Mouse (Mus musculus): ENCODE results near the gene Cdv3. TPM values are rescaled to one million over a fixed set of nuclear protein-coding genes. Genes with fewer than 3 reads are reported as not detected.
"Not testable (repeated sequence)": the region's sequence is repeated elsewhere in the genome, so short reads cannot be mapped to it uniquely, and the experiment has no call there.

Gene Cdv3
- polyA plus RNA-seq, 1 experiment from 2014 or later = 80.9 TPM

- H3K4me2 ChIP-seq = peak overlapping the region; percentile 91
- no peaks in the 10 kb centered on the region for H3K27me3 ChIP-seq
- ATAC-seq (ENCODE audit: low FRiP score) = peak; percentile 41
- 3% methylated on average over 64 of the region's 94 CpGs for WGBS
- H3K4me1 ChIP-seq (replicated peaks) = peaks cover 29% of the 10 kb centered on the region
- H3K27ac ChIP-seq = peak overlapping the region; percentile 97
- H3K9me3 ChIP-seq = no peaks in the 10 kb centered on the region
- peak overlapping the region; percentile 92 for H3K4me3 ChIP-seq
- peaks cover 8% of the 10 kb centered on the region for H3K36me3 ChIP-seq
- H3K9ac ChIP-seq = peak overlapping the region; percentile 94
These were observed 895 bp downstream of the Cdv3 start for GRCm38 (mm10) chr9:103364601-103365289.

GRCm38 (mm10) chr9:103363730-103364417, 1.8 kb downstream of the Cdv3 start:
- Histone ChIP-seq H3K27ac (0 out of 2 replicates have a peak overlapping the region, but pooled peaks have one; percentile 97), H3K27me3 (no peaks in the 10 kb centered on the region), H3K9me3 (no peaks in the 10 kb centered on the region), H3K36me3 (peaks cover 16% of the 10 kb centered on the region), H3K9ac (peak overlapping the region; percentile 94), H3K4me3 (peak overlapping the region; percentile 92), H3K4me1 (replicated peaks) (peaks cover 29% of the 10 kb centered on the region), H3K4me2 (peak overlapping the region; percentile 91)
- WGBS = 2% methylated on average over 21 of the region's 21 CpGs
- no peak for ATAC-seq (ENCODE audit: low FRiP score)

- Histone ChIP-seq H3K27ac (no peak overlapping the region), H3K4me1 (replicated peaks) (peaks cover 29% of the 10 kb centered on the region), H3K9ac (peak overlapping the region; percentile 94; the same call in 1 of the 2 replicates), H3K27me3 (no peaks in the 10 kb centered on the region), H3K9me3 (no peaks in the 10 kb centered on the region), H3K36me3 (peaks cover 23% of the 10 kb centered on the region), H3K4me3 (peak overlapping the region; percentile 92), H3K4me2 (peak overlapping the region; percentile 91)
- 74% methylated on average over 6 of the region's 6 CpGs for WGBS
- no peak for ATAC-seq (ENCODE audit: low FRiP score)
These were observed 2.6 kb downstream of the Cdv3 start for GRCm38 (mm10) chr9:103363088-103363487.

- no peaks in the 10 kb centered on the region for H3K27me3 ChIP-seq
- ATAC-seq (ENCODE audit: low FRiP score) = no peak
These were observed 5.0 kb downstream of the Cdv3 start for GRCm38 (mm10) chr9:103360642-103361041.

GRCm38 (mm10) chr9:103358545-103358944, 7.1 kb downstream of the Cdv3 start:
- Histone ChIP-seq H3K27ac (no peak overlapping the region), H3K4me2 (no peak overlapping the region), H3K9me3 (no peaks in the 10 kb centered on the region), H3K27me3 (no peaks in the 10 kb centered on the region), H3K4me3 (no peak overlapping the region), H3K4me1 (replicated peaks) (peaks cover 12% of the 10 kb centered on the region), H3K9ac (no peak overlapping the region), H3K36me3 (peaks cover 43% of the 10 kb centered on the region)
- ATAC-seq (ENCODE audit: low FRiP score) = no peak
- 97% methylated on average over 4 of the region's 4 CpGs for WGBS

More at GRCm38 (mm10) chr9:103360642-103361041, 5.0 kb downstream of the Cdv3 start:
- Histone ChIP-seq H3K9me3 (no peaks in the 10 kb centered on the region), H3K9ac (no peak overlapping the region), H3K4me2 (no peak overlapping the region), H3K4me1 (replicated peaks) (peaks cover 19% of the 10 kb centered on the region), H3K36me3 (peaks cover 43% of the 10 kb centered on the region), H3K27ac (no peak overlapping the region), H3K4me3 (no peak overlapping the region)
- 78% methylated on average over 2 of the region's 2 CpGs for WGBS

GRCm38 (mm10) chr9:103357893-103358292, 7.7 kb downstream of the Cdv3 start:
- Histone ChIP-seq H3K9me3 (no peaks in the 10 kb centered on the region), H3K27me3 (no peaks in the 10 kb centered on the region), H3K27ac (no peak overlapping the region), H3K36me3 (peaks cover 44% of the 10 kb centered on the region), H3K4me2 (no peak overlapping the region), H3K9ac (no peak overlapping the region), H3K4me1 (replicated peaks) (peaks cover 6% of the 10 kb centered on the region), H3K4me3 (no peak overlapping the region)
- ATAC-seq (ENCODE audit: low FRiP score) = no peak

GRCm38 (mm10) chr9:103353500-103354260, 12.0 kb downstream of the Cdv3 start:
- ATAC-seq (ENCODE audit: low FRiP score); H3K27ac ChIP-seq; H3K4me2 ChIP-seq; H3K4me1 ChIP-seq (replicated peaks); H3K9me3 ChIP-seq; H3K27me3 ChIP-seq; H3K4me3 ChIP-seq; H3K9ac ChIP-seq: not testable (repeated sequence)
- WGBS = 88% methylated on average over 7 of the region's 7 CpGs
- peaks cover 40% of the 10 kb centered on the region for H3K36me3 ChIP-seq

- no peak overlapping the region for H3K27ac ChIP-seq
- peaks cover 35% of the 10 kb centered on the region for H3K36me3 ChIP-seq
- H3K9ac ChIP-seq = no peak overlapping the region
- H3K4me1 ChIP-seq (replicated peaks) = no peaks in the 10 kb centered on the region
- ATAC-seq (ENCODE audit: low FRiP score) = no peak
- H3K27me3 ChIP-seq = no peaks in the 10 kb centered on the region
- no peak overlapping the region for H3K4me3 ChIP-seq
- H3K9me3 ChIP-seq = no peaks in the 10 kb centered on the region
- H3K4me2 ChIP-seq = no peak overlapping the region
These were observed 16.8 kb downstream of the Cdv3 start for GRCm38 (mm10) chr9:103348791-103349190.

- Histone ChIP-seq H3K9me3 (no peaks in the 10 kb centered on the region), H3K4me3 (no peak overlapping the region), H3K9ac (no peak overlapping the region), H3K4me1 (replicated peaks) (no peaks in the 10 kb centered on the region), H3K4me2 (no peak overlapping the region), H3K36me3 (peaks cover 40% of the 10 kb centered on the region), H3K27me3 (no peaks in the 10 kb centered on the region), H3K27ac (no peak overlapping the region)
- 76% methylated on average over 1 of the region's 1 CpGs for WGBS
- no peak for ATAC-seq (ENCODE audit: low FRiP score)
These were observed 17.6 kb downstream of the Cdv3 start for GRCm38 (mm10) chr9:103347996-103348490.

GRCm38 (mm10) chr9:103347045-103347444, 18.6 kb downstream of the Cdv3 start:
- H3K36me3 ChIP-seq = peaks cover 45% of the 10 kb centered on the region
- 94% methylated on average over 4 of the region's 4 CpGs for WGBS
- H3K9ac ChIP-seq = no peak overlapping the region

GRCm38 (mm10) chr9:103336912-103337311, 28.7 kb downstream of the Cdv3 start:
- no peaks in the 10 kb centered on the region for H3K9me3 ChIP-seq
- H3K4me2 ChIP-seq = no peak overlapping the region
- no peaks in the 10 kb centered on the region for H3K4me1 ChIP-seq (replicated peaks)
- H3K9ac ChIP-seq = no peak overlapping the region
- H3K4me3 ChIP-seq = no peak overlapping the region
- H3K27me3 ChIP-seq = no peaks in the 10 kb centered on the region
- H3K27ac ChIP-seq = no peak overlapping the region
- peaks cover 64% of the 10 kb centered on the region for H3K36me3 ChIP-seq
- ATAC-seq (ENCODE audit: low FRiP score) = no peak

More at GRCm38 (mm10) chr9:103347045-103347444, 18.6 kb downstream of the Cdv3 start:
- Histone ChIP-seq H3K4me1 (replicated peaks) (no peaks in the 10 kb centered on the region), H3K27ac (no peak overlapping the region), H3K9me3 (no peaks in the 10 kb centered on the region), H3K4me3 (no peak overlapping the region), H3K4me2 (no peak overlapping the region), H3K27me3 (no peaks in the 10 kb centered on the region)
- ATAC-seq (ENCODE audit: low FRiP score) = no peak

- Histone ChIP-seq H3K9ac (no peak overlapping the region), H3K4me2 (no peak overlapping the region), H3K4me1 (replicated peaks) (no peaks in the 10 kb centered on the region), H3K27me3 (no peaks in the 10 kb centered on the region), H3K36me3 (peaks cover 73% of the 10 kb centered on the region), H3K27ac (no peak overlapping the region), H3K9me3 (no peaks in the 10 kb centered on the region), H3K4me3 (no peak overlapping the region)
- ATAC-seq (ENCODE audit: low FRiP score) = no peak
- WGBS = 96% methylated on average over 6 of the region's 6 CpGs
These were observed 33.0 kb downstream of the Cdv3 start for GRCm38 (mm10) chr9:103332663-103333062.
